Mouse (Mus musculus) E14TG2a.4 (cell line): ENCODE results near the gene Tspoap1.
A peak's percentile ranks its signal among the peaks of the same experiment; 100 is the strongest.

ENCODE experiments used
- H3K27me3 ChIP-seq: 2 replicates; pipeline ENCODE4 v1.6.1; 2014; ENCODE audit warnings: low read length, control low read depth; ENCODE audit not compliant: insufficient read depth
- H3K36me3 ChIP-seq: 2 replicates; pipeline ENCODE4 v1.6.1; 2014; ENCODE audit warnings: low read length, control low read depth; ENCODE audit not compliant: insufficient read depth
- H3K4me1 ChIP-seq: replicated peaks from 2 replicates; pipeline ENCODE4 v1.6.1; 2014; ENCODE audit warnings: low read depth, low read length, control low read depth
- H3K4me3 ChIP-seq: replicated peaks from 2 replicates; pipeline ENCODE4 v1.5.1; 2014; ENCODE audit warnings: mild to moderate bottlenecking, low read length
- H3K9me3 ChIP-seq: 2 replicates; pipeline ENCODE4 v1.6.1; 2014; ENCODE audit warnings: low read length, control low read depth
- CTCF ChIP-seq: conservative IDR thresholded peaks from 2 replicates; pipeline ENCODE4 v1.5.1; 2014; ENCODE audit warnings: low read length
- NANOG ChIP-seq: IDR thresholded peaks from 2 replicates; pipeline ENCODE4 v1.6.1; 2014; ENCODE audit warnings: borderline replicate concordance, low read length, mixed read lengths
- POU5F1 ChIP-seq: IDR thresholded peaks from 2 replicates; pipeline ENCODE4 v1.6.1; 2014; ENCODE audit warnings: low read length, borderline replicate concordance

The Tspoap1 gene

DNA sequence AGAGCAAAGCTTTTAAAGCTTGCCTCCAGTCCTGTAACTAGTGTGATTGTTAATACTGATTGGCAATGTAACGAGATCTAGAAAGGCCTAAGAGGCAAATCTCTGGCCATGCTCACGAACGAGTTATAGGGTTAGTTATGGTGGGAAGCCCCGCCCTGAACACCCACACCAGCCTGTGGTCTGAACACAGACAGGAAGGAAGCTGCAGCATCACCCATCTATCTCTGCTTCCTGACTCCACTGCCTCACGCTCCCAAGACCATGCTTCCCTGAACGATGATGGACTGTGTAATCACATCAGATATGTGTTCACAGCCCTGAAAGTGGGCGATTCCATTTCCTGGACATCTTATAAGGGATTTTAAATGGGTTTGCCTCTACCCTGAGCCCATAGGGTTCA is 47.9 kb downstream of the Tspoap1 start:
- Histone ChIP-seq H3K4me3 (no peak overlapping the region), H3K27me3 (peaks cover 31% of the 10 kb centered on the region), H3K9me3 (no peaks in the 10 kb centered on the region), H3K36me3 (no peaks in the 10 kb centered on the region), H3K4me1 (no peaks in the 10 kb centered on the region)
- TF ChIP-seq NANOG (no peak), POU5F1 (no peak), CTCF (no peak)

DNA sequence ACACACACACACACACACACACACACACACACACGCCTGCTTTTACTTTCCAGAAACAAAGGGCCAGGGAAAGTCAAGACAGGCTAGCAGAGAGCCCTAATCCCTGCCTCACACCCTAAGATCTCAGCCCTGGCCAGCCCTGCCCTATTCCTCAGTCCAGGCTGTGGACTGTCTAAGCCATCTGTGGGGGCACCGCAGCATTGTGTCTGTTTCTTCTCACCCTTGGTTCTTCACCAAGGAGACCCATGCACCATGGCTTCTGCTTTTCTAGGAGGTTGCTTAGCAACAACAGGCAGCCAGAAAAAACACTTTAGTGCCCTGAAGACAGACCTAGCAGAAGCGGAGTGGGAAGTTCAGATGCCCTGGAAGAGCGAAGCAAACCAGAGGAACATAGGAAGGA is 51.1 kb downstream of the Tspoap1 start:
- no peak for TF ChIP-seq NANOG
- no peak for TF ChIP-seq CTCF
- TF ChIP-seq POU5F1: no peak
- Histone ChIP-seq H3K4me3 (no peak overlapping the region), H3K36me3 (no peaks in the 10 kb centered on the region), H3K9me3 (no peaks in the 10 kb centered on the region), H3K4me1 (peaks cover 11% of the 10 kb centered on the region), H3K27me3 (peaks cover 49% of the 10 kb centered on the region)

DNA sequence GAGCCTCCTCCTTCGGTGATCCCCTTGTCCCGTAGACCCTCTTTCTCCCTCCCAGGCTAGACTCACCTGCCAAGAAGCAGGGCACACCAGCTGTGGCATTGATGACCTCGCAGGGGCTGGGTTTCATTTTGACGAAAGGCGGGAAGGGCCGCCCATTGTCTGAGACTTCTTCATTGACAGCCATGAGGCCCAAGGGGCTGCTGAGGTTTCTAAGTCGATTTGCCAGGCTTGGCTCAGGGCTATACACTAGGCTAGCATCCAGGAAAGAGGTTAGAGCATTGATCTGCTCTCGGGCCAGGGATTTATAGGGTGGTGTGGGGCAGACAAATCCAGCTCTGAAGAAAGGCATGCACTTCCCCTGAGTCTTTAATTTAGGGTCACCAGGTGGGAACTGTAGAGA is 54.5 kb downstream of the Tspoap1 start:
- Histone ChIP-seq H3K36me3 (no peaks in the 10 kb centered on the region), H3K27me3 (peaks cover 59% of the 10 kb centered on the region), H3K9me3 (no peaks in the 10 kb centered on the region), H3K4me1 (peaks cover 24% of the 10 kb centered on the region), H3K4me3 (no peak overlapping the region)
- TF ChIP-seq POU5F1: no peak
- TF ChIP-seq NANOG: no peak
- TF ChIP-seq CTCF: no peak

DNA sequence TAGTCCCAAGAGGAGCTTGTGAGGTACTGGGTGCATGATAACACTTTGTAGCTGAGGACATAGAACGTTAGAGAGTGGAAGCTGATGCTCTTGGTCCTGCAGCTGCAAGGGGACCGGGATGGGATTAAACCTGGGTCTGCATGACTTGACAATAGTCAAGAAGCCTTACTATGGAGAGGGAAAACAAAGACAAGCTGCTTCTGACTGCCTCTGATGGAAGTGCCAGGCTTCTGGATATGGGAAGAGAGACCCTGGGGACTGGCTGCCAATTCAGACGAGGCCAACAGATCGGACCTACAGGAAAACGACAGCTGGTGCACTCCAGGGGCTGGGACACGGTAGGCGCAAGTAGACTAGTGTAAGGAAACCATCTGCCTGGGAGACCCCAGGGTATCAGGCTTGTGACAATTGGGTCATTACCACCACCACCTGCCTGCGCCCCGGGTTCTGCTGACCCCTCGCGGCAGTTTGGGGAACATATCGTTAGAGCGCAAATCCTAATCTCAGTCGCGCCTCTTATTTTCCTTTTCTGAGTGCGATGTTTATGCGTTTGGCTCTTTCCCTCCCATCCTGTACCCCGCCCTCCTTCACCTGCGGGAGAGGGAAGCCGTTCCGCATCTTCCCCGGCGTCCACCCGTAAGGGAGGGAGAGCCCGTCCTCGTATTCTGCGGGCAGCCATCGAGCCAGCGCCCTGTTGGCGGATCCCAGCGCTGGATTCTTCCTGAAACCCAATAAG is 56.5 kb downstream of the Tspoap1 start:
- no peaks in the 10 kb centered on the region for H3K9me3 ChIP-seq
- H3K4me3 ChIP-seq: peak overlapping the region; percentile 65
- H3K4me1 ChIP-seq: peaks cover 24% of the 10 kb centered on the region
- TF ChIP-seq CTCF (peak; percentile 71), NANOG (no peak)
- H3K27me3 ChIP-seq: peaks cover 64% of the 10 kb centered on the region
- no peaks in the 10 kb centered on the region for H3K36me3 ChIP-seq

DNA sequence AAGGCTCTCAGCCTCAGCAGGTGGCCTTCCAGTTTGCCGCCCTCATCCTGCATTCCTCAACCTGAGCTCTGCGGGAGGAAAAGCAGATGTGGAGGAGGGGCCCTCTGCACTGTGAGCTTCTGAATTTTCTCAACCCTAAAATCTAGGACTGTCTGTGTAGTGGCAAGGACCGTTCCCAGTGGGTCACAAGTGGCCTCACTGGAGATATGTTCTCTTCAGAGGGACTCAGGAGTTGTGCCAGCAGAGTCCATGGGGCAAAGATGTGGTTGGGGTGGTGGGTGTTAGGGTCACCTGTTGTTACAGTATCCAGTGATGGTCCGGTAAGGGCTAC is 57.1 kb downstream of the Tspoap1 start:
- Histone ChIP-seq H3K4me1 (peaks cover 24% of the 10 kb centered on the region), H3K4me3 (peak overlapping the region; percentile 65), H3K27me3 (peaks cover 70% of the 10 kb centered on the region), H3K9me3 (no peaks in the 10 kb centered on the region), H3K36me3 (no peaks in the 10 kb centered on the region)
- TF ChIP-seq CTCF: no peak
- no peak for TF ChIP-seq POU5F1
- TF ChIP-seq NANOG: no peak

DNA sequence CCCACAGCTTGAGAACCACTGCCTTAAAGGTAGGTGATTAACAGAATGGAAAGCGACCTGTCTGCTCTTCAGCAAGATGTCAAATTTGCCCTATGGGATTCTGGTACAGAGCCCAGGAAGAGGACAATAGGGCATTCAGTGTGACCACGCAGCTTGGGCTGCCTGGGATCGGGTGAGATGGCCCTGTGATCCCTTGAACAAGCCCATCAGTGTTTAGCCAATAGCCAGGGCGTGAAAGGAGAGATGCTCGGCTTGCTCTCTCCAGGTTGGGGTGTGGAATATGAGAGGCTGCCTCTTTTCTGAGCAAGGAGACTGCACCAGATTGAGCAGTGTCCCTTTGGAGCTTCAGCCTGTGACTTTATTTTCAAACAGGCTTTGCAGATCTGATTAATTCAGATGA is 61.2 kb downstream of the Tspoap1 start:
- H3K36me3 ChIP-seq: no peaks in the 10 kb centered on the region
- no peaks in the 10 kb centered on the region for H3K9me3 ChIP-seq
- peaks cover 69% of the 10 kb centered on the region for H3K27me3 ChIP-seq
- peaks cover 12% of the 10 kb centered on the region for H3K4me1 ChIP-seq
- TF ChIP-seq CTCF (no peak), POU5F1 (no peak), NANOG (no peak)
- no peak overlapping the region for H3K4me3 ChIP-seq

DNA sequence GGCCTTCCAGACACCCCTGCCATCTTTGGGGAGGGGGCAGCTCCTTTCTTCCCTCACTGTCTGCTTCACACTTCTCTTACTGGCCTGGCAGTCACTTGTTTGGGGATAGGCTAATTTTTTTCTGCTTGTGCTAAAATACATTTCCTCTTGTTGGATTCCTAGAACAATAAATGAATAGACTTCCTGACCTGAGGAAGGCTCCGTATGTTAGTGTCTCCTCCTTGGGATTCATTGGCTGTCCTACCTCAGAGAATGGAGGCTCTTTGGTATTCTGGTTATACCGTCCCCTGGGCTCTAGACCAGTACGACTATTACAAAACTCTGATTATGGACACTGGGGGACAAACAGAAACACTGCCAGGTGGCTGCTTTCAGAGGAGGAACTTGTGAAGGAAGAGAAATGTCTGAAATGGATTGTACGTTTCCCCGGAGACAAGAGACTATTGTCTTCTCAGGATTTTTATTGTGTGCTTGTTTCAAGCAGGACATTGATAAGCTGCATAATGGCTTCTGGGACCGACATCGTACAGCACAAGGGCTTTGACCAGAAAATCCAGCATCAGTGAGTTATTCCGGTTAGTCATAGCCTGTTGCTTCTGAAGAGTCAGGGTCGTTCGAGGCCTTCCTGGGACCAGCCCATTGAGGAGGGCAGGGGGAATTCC is 68.0 kb downstream of the Tspoap1 start, which contains the start of gene Lpo:
Gene Lpo, minus strand, starts transcription at position 51 of the 662 bp plus-strand sequence.
- Histone ChIP-seq H3K36me3 (no peaks in the 10 kb centered on the region), H3K27me3 (peaks cover 38% of the 10 kb centered on the region)
- TF ChIP-seq POU5F1 (no peak), NANOG (no peak), CTCF (no peak)

More for the DNA sequence above, 68.0 kb downstream of the Tspoap1 start, which contains the start of gene Lpo:
- H3K4me3 ChIP-seq: no peak within 1 kb of the TSS
- H3K9me3 ChIP-seq: no peaks in the 10 kb centered on the region
- no peaks in the 10 kb centered on the region for H3K4me1 ChIP-seq
